Mouse (Mus musculus) bone marrow, adult 2 months (tissue): ENCODE measurements around the gene Islr. TPM values are rescaled to one million over a fixed set of nuclear protein-coding genes. Genes with fewer than 3 reads are reported as not detected.
"Not testable (repeated sequence)": the region's sequence is repeated elsewhere in the genome, so short reads cannot be mapped to it uniquely, and the experiment has no call there.

ENCODE experiments used
- H3K27ac ChIP-seq: fragments of 200-500 bp; 2 replicates; pipeline ENCODE4 v1.5.1; 2012; ENCODE audit warnings: low read depth, mild to moderate bottlenecking, control low read depth, inconsistent platforms, low read length; ENCODE audit not compliant: control insufficient read depth, poor library complexity, insufficient read depth
- H3K4me1 ChIP-seq: fragments of 200-500 bp; 2 replicates; pipeline ENCODE4 v1.6.1; 2011; ENCODE audit warnings: low read length; ENCODE audit not compliant: control insufficient read depth, insufficient read depth
- H3K4me3 ChIP-seq: fragments of 200-500 bp; replicated peaks from 2 replicates; pipeline ENCODE3; 2011; ENCODE audit warnings: mild to moderate bottlenecking, low read depth, low read length, control low read depth; ENCODE audit not compliant: control insufficient read depth
- CTCF ChIP-seq: fragments of 200-500 bp; IDR thresholded peaks from 2 replicates; pipeline ENCODE4 v1.5.1; 2011; ENCODE audit warnings: low read length, control low read depth; ENCODE audit not compliant: control insufficient read depth, insufficient read depth
- POLR2A ChIP-seq: fragments of 200-500 bp; IDR thresholded peaks from 2 replicates; pipeline ENCODE4 v1.6.1; 2011; ENCODE audit warnings: low read depth, mild to moderate bottlenecking, control low read depth, low read length, borderline replicate concordance; ENCODE audit not compliant: control insufficient read depth
- WGBS: fragments of 180-500 bp; shearing (Covaris S2); methylation state at CpG from one replicate; pipeline ENCODE4 v1.1.7; 2018; 5-methylcytosine and 5-hydroxymethylcytosine counted together
- polyA plus RNA-seq: library from polyadenylated mRNA; stranded (reverse); fragments of >200 nt; gene quantifications from 2 replicates; pipeline ENCODE4 v1.2.4, GENCODE M21; 2011; ENCODE audit warnings: low replicate concordance; ENCODE audit not compliant: missing spikeins, insufficient read depth, insufficient read length

Islr gene
- 4.2 and 6.3 TPM in 2 replicates for polyA plus RNA-seq

GRCm38 (mm10) chr9:58203516-58204447 lies at the start of gene Islr, which contains the start of gene Islr2:
Gene Islr (minus strand): TSS chr9:58204306.
Gene Islr2 (minus strand): TSS chr9:58204319.
- WGBS, result 8% methylated on average over 42 of the region's 42 CpGs
- peak within 1 kb of the TSS; percentile 65 for H3K4me3 ChIP-seq
- no peaks in the 10 kb centered on the region for H3K4me1 ChIP-seq
- no peak within 1 kb of the TSS; the same call in 1 of the 2 replicates for H3K27ac ChIP-seq
- peak; percentile 41; the same call in 1 of the 2 replicates for TF ChIP-seq CTCF
- no peak for TF ChIP-seq POLR2A

- 53% methylated on average over 5 of the region's 5 CpGs for WGBS
- Histone ChIP-seq H3K27ac (peak overlapping the region; percentile 74), H3K4me1 (peaks cover 12% of the 10 kb centered on the region), H3K4me3 (peak overlapping the region; percentile 70)
Measured at GRCm38 (mm10) chr9:58253805-58254122, 49.7 kb upstream of the Islr start.

- H3K27ac ChIP-seq, result peak within 1 kb of the TSS; percentile 74
- TF ChIP-seq CTCF (peak; percentile 89), POLR2A (peak; percentile 75; the same call in 1 of the 2 replicates)
- peaks cover 12% of the 10 kb centered on the region for H3K4me1 ChIP-seq
- under 1% methylated on average over 31 of the region's 31 CpGs for WGBS
- peak within 1 kb of the TSS; percentile 70 for H3K4me3 ChIP-seq
Measured at GRCm38 (mm10) chr9:58253033-58253804, 49.1 kb upstream of the Islr start, which contains the start of gene Stoml1. Gene Stoml1 (plus strand): TSS chr9:58253164.

- not testable (repeated sequence) for H3K4me1 ChIP-seq, H3K27ac ChIP-seq, H3K4me3 ChIP-seq
- 95% methylated on average over 1 of the region's 1 CpGs for WGBS
Measured at GRCm38 (mm10) chr9:58250730-58251129, 46.6 kb upstream of the Islr start.

GRCm38 (mm10) chr9:58250322-58250721 lies 46.2 kb upstream of the Islr start:
- Histone ChIP-seq H3K4me3 (no peak overlapping the region), H3K27ac (no peak overlapping the region), H3K4me1 (peaks cover 6% of the 10 kb centered on the region; the same call in 1 of the 2 replicates)
- WGBS, result 79% methylated on average over 8 of the region's 8 CpGs
- no peak for TF ChIP-seq POLR2A
- no peak for TF ChIP-seq CTCF

GRCm38 (mm10) chr9:58249592-58250192 lies 45.6 kb upstream of the Islr start, which contains the start of gene Pml:
Gene Pml (minus strand): TSS chr9:58249786.
- WGBS, result under 1% methylated on average over 16 of the region's 16 CpGs
- Histone ChIP-seq H3K27ac (peak within 1 kb of the TSS; percentile 85), H3K4me3 (peak within 1 kb of the TSS; percentile 84), H3K4me1 (peaks cover 5% of the 10 kb centered on the region; the same call in 1 of the 2 replicates)
- TF ChIP-seq POLR2A (peak; percentile 54), CTCF (no peak)

- peak overlapping the region; percentile 85 for H3K27ac ChIP-seq
- peaks cover 3% of the 10 kb centered on the region; the same call in 1 of the 2 replicates for H3K4me1 ChIP-seq
- WGBS, result under 1% methylated on average over 7 of the region's 7 CpGs
- TF ChIP-seq POLR2A (no peak), CTCF (no peak)
- H3K4me3 ChIP-seq, result peak overlapping the region; percentile 84
Measured at GRCm38 (mm10) chr9:58248746-58249413, 44.8 kb upstream of the Islr start.
